Mouse (Mus musculus) CH12.LX (cell line): ENCODE measurements around the gene Slc44a3. TPM values are rescaled to one million over a fixed set of nuclear protein-coding genes. Genes with fewer than 3 reads are reported as not detected.

Source experiments
- DNase-seq: peaks from one replicate; pipeline ENCODE4 v3.0.0-alpha.2; 2013; ENCODE audit errors: extremely low read depth
- H3K27ac ChIP-seq: 2 replicates; pipeline ENCODE4 v1.5.1; 2012; ENCODE audit warnings: low read depth, mild to moderate bottlenecking, control low read depth, moderate library complexity; ENCODE audit not compliant: insufficient read depth
- H3K27me3 ChIP-seq: replicated peaks from 2 replicates; pipeline ENCODE3; 2012; ENCODE audit warnings: inconsistent platforms
- H3K36me3 ChIP-seq, 2 experiments: replicated peaks in 1 of 2; 2 replicates each; pipeline versions ENCODE3 to v1.6.1; 2012; ENCODE audit warnings: inconsistent platforms in 1 of 2, low read length in 1 of 2, mild to moderate bottlenecking in 1 of 2, mixed read lengths in 1 of 2, moderate library complexity in 1 of 2; ENCODE audit not compliant: control insufficient read depth in 1 of 2, insufficient read depth in 1 of 2
- H3K4me1 ChIP-seq, 2 experiments: 2 replicates each; pipeline ENCODE4 v1.6.1; 2012; ENCODE audit warnings: inconsistent platforms in 1 of 2, moderate library complexity in 1 of 2; ENCODE audit not compliant: insufficient read depth in 2 of 2, control insufficient read depth in 1 of 2
- H3K4me2 ChIP-seq: 2 replicates; pipeline ENCODE4 v1.6.1; 2012; ENCODE audit warnings: low read depth, mild to moderate bottlenecking, control low read depth; ENCODE audit not compliant: poor library complexity, insufficient read depth, severe bottlenecking
- H3K4me3 ChIP-seq, 3 experiments: fragments of 150-350 bp in 1 of 3; sonication (generic) in 1 of 3; replicated peaks in 1 of 3; 2 replicates each; pipeline versions ENCODE3 to v1.5.1; 2011 to 2012; ENCODE audit warnings: low read depth in 2 of 3, low read length in 2 of 3, mild to moderate bottlenecking in 2 of 3, moderate library complexity in 2 of 3, control low read depth in 1 of 3, improper control_type of control experiment in 1 of 3, inconsistent platforms in 1 of 3, mixed read lengths in 1 of 3; ENCODE audit not compliant: poor library complexity in 1 of 3
- H3K79me2 ChIP-seq: replicated peaks from 2 replicates; pipeline ENCODE4 v1.6.1; 2012; ENCODE audit warnings: mild to moderate bottlenecking, moderate library complexity; ENCODE audit not compliant: control insufficient read depth, poor library complexity, insufficient read depth, severe bottlenecking; ENCODE audit errors: extremely low read depth
- H3K9ac ChIP-seq: 2 replicates; pipeline ENCODE4 v1.6.1; 2012; ENCODE audit warnings: low read depth, mild to moderate bottlenecking, control low read depth, moderate library complexity; ENCODE audit not compliant: insufficient read depth
- H3K9me3 ChIP-seq: replicated peaks from 2 replicates; pipeline ENCODE3; 2012; ENCODE audit warnings: low read length, inconsistent platforms, mixed read lengths
- BHLHE40 ChIP-seq: IDR thresholded peaks from 2 replicates; pipeline ENCODE4 v1.6.1; 2011; ENCODE audit warnings: mild to moderate bottlenecking, low read depth, low read length, improper control_type of control experiment
- CHD1 ChIP-seq: IDR thresholded peaks from 2 replicates; pipeline ENCODE4 v1.6.1; 2012; ENCODE audit warnings: low read depth, low read length, improper control_type of control experiment, inconsistent platforms
- CHD2 ChIP-seq: IDR thresholded peaks from 2 replicates; pipeline ENCODE4 v1.6.1; 2011; ENCODE audit warnings: low read length, improper control_type of control experiment
- CTCF ChIP-seq, 2 experiments: IDR thresholded peaks in 1 of 2; conservative IDR thresholded peaks in 1 of 2; 2 replicates each; pipeline ENCODE4 v1.5.1; 2011 to 2012; ENCODE audit warnings: low read depth in 2 of 2, low read length in 2 of 2, improper control_type of control experiment in 1 of 2, inconsistent platforms in 1 of 2, mild to moderate bottlenecking in 1 of 2, moderate library complexity in 1 of 2
- EP300 ChIP-seq: IDR thresholded peaks from 2 replicates; pipeline ENCODE4 v1.6.1; 2011; ENCODE audit warnings: low read length, improper control_type of control experiment
- GABPA ChIP-seq: IDR thresholded peaks from 2 replicates; pipeline ENCODE4 v1.6.1; 2012; ENCODE audit warnings: low read depth, low read length, improper control_type of control experiment, inconsistent platforms; ENCODE audit not compliant: insufficient replicate concordance
- HCFC1 ChIP-seq: IDR thresholded peaks from 2 replicates; pipeline ENCODE4 v1.6.1; 2012; ENCODE audit warnings: low read depth, mild to moderate bottlenecking, inconsistent platforms, low read length, improper control_type of control experiment
- JUN ChIP-seq: IDR thresholded peaks from 2 replicates; pipeline ENCODE4 v1.6.1; 2011; ENCODE audit warnings: low read depth, mild to moderate bottlenecking, low read length, improper control_type of control experiment, moderate library complexity; ENCODE audit not compliant: insufficient read depth
- JUND ChIP-seq: conservative IDR thresholded peaks from 2 replicates; pipeline ENCODE4 v1.6.1; 2011; ENCODE audit warnings: low read depth, low read length, improper control_type of control experiment
- MXI1 ChIP-seq: IDR thresholded peaks from 2 replicates; pipeline ENCODE4 v1.6.1; 2011; ENCODE audit warnings: mild to moderate bottlenecking, low read depth, low read length, improper control_type of control experiment
- PAX5 ChIP-seq: IDR thresholded peaks from 2 replicates; pipeline ENCODE4 v1.6.1; 2012; ENCODE audit warnings: low read length, inconsistent platforms, mixed read lengths
- POLR2A ChIP-seq: IDR thresholded peaks from 2 replicates; pipeline ENCODE4 v1.6.1; 2011; ENCODE audit warnings: low read depth, mild to moderate bottlenecking, improper control_type of control experiment, low read length
- RAD21 ChIP-seq: IDR thresholded peaks from 2 replicates; pipeline ENCODE4 v1.6.1; 2011; ENCODE audit warnings: low read depth, mild to moderate bottlenecking, low read length, improper control_type of control experiment, moderate library complexity
- RCOR1 ChIP-seq: conservative IDR thresholded peaks from 2 replicates; pipeline ENCODE4 v1.6.1; 2012; ENCODE audit warnings: low read depth, mild to moderate bottlenecking, inconsistent platforms, low read length, improper control_type of control experiment
- SMC3 ChIP-seq: IDR thresholded peaks from 2 replicates; pipeline ENCODE4 v1.6.1; 2011; ENCODE audit warnings: low read depth, low read length, improper control_type of control experiment
- TCF12 ChIP-seq: IDR thresholded peaks from 2 replicates; pipeline ENCODE4 v1.6.1; 2014; ENCODE audit warnings: low read depth, mild to moderate bottlenecking, inconsistent platforms, low read length, improper control_type of control experiment
- UBTF ChIP-seq: IDR thresholded peaks from 2 replicates; pipeline ENCODE4 v1.6.1; 2012; ENCODE audit warnings: low read depth, mild to moderate bottlenecking, inconsistent platforms, low read length, improper control_type of control experiment, moderate library complexity
- USF2 ChIP-seq: conservative IDR thresholded peaks from 2 replicates; pipeline ENCODE4 v1.6.1; 2011; ENCODE audit warnings: low read depth, low read length, improper control_type of control experiment
- ZMIZ1 ChIP-seq: IDR thresholded peaks from 2 replicates; pipeline ENCODE4 v1.6.1; 2012; ENCODE audit warnings: low read depth, mild to moderate bottlenecking, inconsistent platforms, low read length, improper control_type of control experiment
- dilution Hi-C: fragments of 300-500 bp; cut with MboI; formaldehyde crosslinking; loops from 2 replicates; pipeline ENCODE4 v1.14.3; 2020; ENCODE audit warnings: low sequenced_read_pairs; ENCODE audit not compliant: extremely low pct_unique_long_range_greater_than_20kb, extremely low pct_ligation_motif_present
- in situ Hi-C: fragments of 300-500 bp; cut with MboI; formaldehyde crosslinking; loops from 3 replicates; pipeline ENCODE4 v1.14.3; 2019; ENCODE audit warnings: low sequenced_read_pairs, low pct_ligation_motif_present, low pct_unique_long_range_greater_than_20kb, mixed read lengths
- polyA plus RNA-seq: library from polyadenylated mRNA; unstranded; fragments of >175 nt; gene quantifications from 2 replicates; pipeline ENCODE4 v1.2.1, GENCODE M21; 2012; ENCODE audit warnings: low read depth; ENCODE audit not compliant: insufficient read length
- total RNA-seq, 2 experiments: library from RNA; depleted of rRNA; stranded (reverse); fragments of 300-350 nt in 1 of 2; fragments of >200 nt in 1 of 2; gene quantifications; 2 replicates each; pipeline ENCODE4 v1.2.3; 2012 to 2014

The Slc44a3 gene
- total and polyA plus RNA-seq, 3 experiments, result not detected

GRCm38 (mm10) chr3:121467094-121467552, 65.1 kb downstream of the Slc44a3 start:
- in situ Hi-C loops, result no loop called here
- no peak for DNase-seq
- no peaks in the 10 kb centered on the region for H3K4me1 ChIP-seq
- no peak for TF ChIP-seq JUN
- no peak for TF ChIP-seq UBTF
- TF ChIP-seq ZMIZ1, result no peak
- no peak for TF ChIP-seq TCF12
- TF ChIP-seq CHD2, result no peak
- TF ChIP-seq PAX5, result no peak
- no peak for TF ChIP-seq CTCF (conservative IDR thresholded peaks at IDR 0.05 in 1 of 2, IDR thresholded peaks at IDR 0.05 in 1 of 2; ENCODE audit: low read depth in 2 of 2, low read length in 2 of 2)
- TF ChIP-seq JUND, result no peak
- no peak for TF ChIP-seq MXI1
- no peak for TF ChIP-seq SMC3
- no peak for TF ChIP-seq RAD21
- no peak for TF ChIP-seq RCOR1
- no peak for TF ChIP-seq CHD1
- TF ChIP-seq, all 38 proteins: peak for 0
- Histone ChIP-seq H3K9ac (no peak overlapping the region), H3K4me2 (no peak overlapping the region), H3K4me3 (no peak overlapping the region), H3K36me3 (no peaks in the 10 kb centered on the region), H3K9me3 (no peaks in the 10 kb centered on the region), H3K27me3 (no peaks in the 10 kb centered on the region), H3K79me2 (no peaks in the 10 kb centered on the region), H3K27ac (no peak overlapping the region)
- dilution Hi-C loops, result no loop called here

- Histone ChIP-seq H3K27ac (no peak overlapping the region), H3K36me3 (no peaks in the 10 kb centered on the region), H3K4me3 (no peak overlapping the region), H3K9me3 (no peaks in the 10 kb centered on the region), H3K4me1 (peaks cover 0 to 3% of the 10 kb centered on the region in 2 experiments; a peak in 1 of 4 replicates), H3K4me2 (no peak overlapping the region), H3K79me2 (no peaks in the 10 kb centered on the region), H3K27me3 (no peaks in the 10 kb centered on the region), H3K9ac (no peak overlapping the region)
- dilution Hi-C loops, result no loop called here
- DNase-seq, result no peak
- no peak for TF ChIP-seq GABPA
- no peak for TF ChIP-seq RCOR1
- TF ChIP-seq BHLHE40, result no peak
- TF ChIP-seq POLR2A, result no peak
- TF ChIP-seq ZMIZ1, result no peak
- TF ChIP-seq CHD1, result no peak
- no peak for TF ChIP-seq HCFC1
- TF ChIP-seq RAD21, result no peak
- no peak for TF ChIP-seq CHD2
- no peak for TF ChIP-seq USF2
- TF ChIP-seq PAX5, result no peak
- TF ChIP-seq EP300, result no peak
- no peak for TF ChIP-seq MXI1
- in situ Hi-C loops, result no loop called here
These were observed 66.4 kb downstream of the Slc44a3 start for GRCm38 (mm10) chr3:121465795-121466194.
